Mouse (Mus musculus) heart, adult 2 months (tissue): ENCODE data around the gene Rasgrp2.

Experiments
- CTCF ChIP-seq: fragments of 200-600 bp; IDR thresholded peaks from 2 replicates; pipeline ENCODE4 v1.8.1; 2022; ENCODE audit warnings: antibody characterized with exemption, mild to moderate bottlenecking, moderate library complexity
- EP300 ChIP-seq: fragments of 200-500 bp; IDR thresholded peaks from 2 replicates; pipeline ENCODE4 v1.6.1; 2011; ENCODE audit warnings: low read depth, low read length, control low read depth; ENCODE audit not compliant: insufficient read depth
- POLR2A ChIP-seq: fragments of 200-500 bp; IDR thresholded peaks from 2 replicates; pipeline ENCODE4 v1.6.1; 2011; ENCODE audit warnings: mild to moderate bottlenecking, low read depth, low read length, control low read depth; ENCODE audit not compliant: insufficient read depth

- no peak for TF ChIP-seq POLR2A
- peak; percentile 72 for TF ChIP-seq EP300
- peak; percentile 95 for TF ChIP-seq CTCF
Measured at GRCm38 (mm10) chr19:6373539-6374400, 25.4 kb upstream of the Rasgrp2 start.
